Mouse (Mus musculus) embryonic facial prominence, embryonic 14.5 days (tissue): ENCODE measurements around the gene Tmem144. TPM values are rescaled to one million over a fixed set of nuclear protein-coding genes. Genes with fewer than 3 reads are reported as not detected.

ENCODE experiments used
- ATAC-seq: fragments of 200-750 bp; cut with Nextera tagmentation; 2 replicates; pipeline ENCODE4 v1.8.0; 2017; ENCODE audit warnings: low read depth, moderate number of reproducible peaks, moderate TSS enrichment
- DNase-seq: peaks from one replicate; pipeline ENCODE4 v3.0.0-alpha.2; 2015; ENCODE audit warnings: low spot score
- H3K27ac ChIP-seq: fragments of 300-500 bp; sonication (generic); replicated peaks from 2 replicates; pipeline ENCODE4 v1.5.1; 2014; ENCODE audit warnings: low read depth, mild to moderate bottlenecking, low read length, moderate library complexity
- H3K27me3 ChIP-seq: fragments of 300-500 bp; sonication (generic); replicated peaks from 2 replicates; pipeline ENCODE4 v1.6.1; 2014; ENCODE audit warnings: low read length; ENCODE audit not compliant: control insufficient read depth, insufficient read depth
- H3K36me3 ChIP-seq: fragments of 300-500 bp; sonication (generic); 2 replicates; pipeline ENCODE4 v1.6.1; 2014; ENCODE audit warnings: low read length, mixed read lengths; ENCODE audit not compliant: control insufficient read depth, insufficient read depth
- H3K4me1 ChIP-seq: fragments of 300-500 bp; sonication (generic); 2 replicates; pipeline ENCODE4 v1.6.1; 2014; ENCODE audit warnings: antibody characterized with exemption, low read length; ENCODE audit not compliant: control insufficient read depth, insufficient read depth
- H3K4me2 ChIP-seq: fragments of 300-500 bp; sonication (generic); 2 replicates; pipeline ENCODE4 v1.6.1; 2014; ENCODE audit warnings: low read depth, mild to moderate bottlenecking, low read length, moderate library complexity, mixed read lengths
- H3K4me3 ChIP-seq: fragments of 300-500 bp; sonication (generic); 2 replicates; pipeline ENCODE4 v1.5.1; 2014; ENCODE audit warnings: low read depth, mild to moderate bottlenecking, low read length
- H3K9ac ChIP-seq: fragments of 300-500 bp; sonication (generic); 2 replicates; pipeline ENCODE4 v1.6.1; 2014; ENCODE audit warnings: low read depth, mild to moderate bottlenecking, low read length, moderate library complexity, mixed read lengths
- H3K9me3 ChIP-seq: fragments of 300-500 bp; sonication (generic); 2 replicates; pipeline ENCODE4 v1.6.1; 2016; ENCODE audit warnings: low read length; ENCODE audit not compliant: control insufficient read depth
- WGBS: fragments of 180-500 bp; shearing (Covaris S2); extraction: QIAGEN DNeasy Blood & Tissue Kit; methylation state at CpG from one replicate; pipeline ENCODE4 v1.1.7; 2014; 5-methylcytosine and 5-hydroxymethylcytosine counted together
- polyA plus RNA-seq: library from polyadenylated mRNA; unstranded; fragments of >200 nt; fragmentation: Nextera tagmentation; extraction: Ambion mirVana; gene quantifications from 2 replicates; pipeline ENCODE4 v1.2.1, GENCODE M21; 2014

The Tmem144 gene
- 3.3 and 4.6 TPM in 2 replicates for polyA plus RNA-seq

DNA sequence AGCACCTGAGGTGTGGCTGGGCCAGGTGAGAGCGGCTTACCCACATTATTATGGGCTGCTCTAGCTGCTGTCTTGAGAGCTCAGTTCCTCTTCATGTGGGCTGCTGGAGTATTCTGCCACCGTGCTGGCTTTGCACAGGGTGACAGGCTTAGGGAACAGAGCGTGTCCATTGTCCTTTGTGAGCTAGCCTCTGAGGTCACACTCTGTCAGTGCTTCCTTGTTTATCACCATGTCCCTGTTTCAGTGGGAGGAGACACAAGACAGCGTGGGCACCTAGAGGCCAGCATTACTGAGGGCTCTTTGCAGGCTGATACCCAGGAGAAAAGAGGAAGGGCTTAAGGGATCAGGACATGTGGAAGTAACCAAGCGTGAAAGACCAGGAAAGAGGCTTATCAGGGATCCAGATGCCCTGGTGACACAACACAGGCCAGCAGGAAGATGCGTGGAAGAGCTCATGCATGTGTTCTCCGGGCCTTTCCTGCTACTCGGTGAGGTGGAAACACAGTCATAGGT lies at the start of gene Tmem144:
Gene Tmem144, minus strand, starts transcription at position 120 of the 513 bp plus-strand sequence.
- ATAC-seq (peak; percentile 62; the same call in 1 of the 2 replicates), DNase-seq (peak; percentile 20)
- H3K9me3 ChIP-seq = no peaks in the 10 kb centered on the region
- no peak within 1 kb of the TSS for H3K4me3 ChIP-seq
- H3K27ac ChIP-seq = no peak within 1 kb of the TSS
- no peaks in the 10 kb centered on the region for H3K4me1 ChIP-seq
- no peak within 1 kb of the TSS for H3K4me2 ChIP-seq
- H3K9ac ChIP-seq = no peak within 1 kb of the TSS
- WGBS = 55% methylated on average over 8 of the region's 8 CpGs
- H3K36me3 ChIP-seq = no peaks in the 10 kb centered on the region
- H3K27me3 ChIP-seq = no peaks in the 10 kb centered on the region

DNA sequence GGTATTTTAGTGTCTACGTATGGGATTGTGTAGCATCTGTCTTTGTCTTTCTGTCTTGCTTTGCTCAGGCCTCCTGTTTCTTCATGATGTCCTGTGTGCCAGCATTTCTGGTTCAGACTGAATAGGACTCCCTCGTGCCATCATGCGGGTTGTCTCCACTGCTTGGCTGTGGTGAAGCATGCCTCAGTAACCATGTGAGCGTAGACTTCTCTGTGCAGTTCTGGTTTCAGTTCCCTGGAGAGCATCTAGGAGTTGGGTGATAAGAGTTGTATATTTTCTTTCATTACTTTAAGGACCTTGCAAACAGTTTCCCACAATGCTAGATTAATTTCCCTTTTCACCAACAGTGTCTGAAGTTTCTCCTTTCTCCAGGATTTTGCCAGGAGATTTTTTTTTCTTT lies 49.2 kb upstream of the Tmem144 start:
- H3K4me1 ChIP-seq = peaks cover 9% of the 10 kb centered on the region; the same call in 1 of the 2 replicates
- no peaks in the 10 kb centered on the region for H3K9me3 ChIP-seq
- WGBS = 84% methylated on average over 4 of the region's 4 CpGs
- no peak overlapping the region for H3K4me3 ChIP-seq
- H3K9ac ChIP-seq = no peak overlapping the region
- ATAC-seq (no peak), DNase-seq (no peak)
- H3K36me3 ChIP-seq = no peaks in the 10 kb centered on the region
- no peaks in the 10 kb centered on the region for H3K27me3 ChIP-seq
- H3K27ac ChIP-seq = no peak overlapping the region
- no peak overlapping the region for H3K4me2 ChIP-seq

DNA sequence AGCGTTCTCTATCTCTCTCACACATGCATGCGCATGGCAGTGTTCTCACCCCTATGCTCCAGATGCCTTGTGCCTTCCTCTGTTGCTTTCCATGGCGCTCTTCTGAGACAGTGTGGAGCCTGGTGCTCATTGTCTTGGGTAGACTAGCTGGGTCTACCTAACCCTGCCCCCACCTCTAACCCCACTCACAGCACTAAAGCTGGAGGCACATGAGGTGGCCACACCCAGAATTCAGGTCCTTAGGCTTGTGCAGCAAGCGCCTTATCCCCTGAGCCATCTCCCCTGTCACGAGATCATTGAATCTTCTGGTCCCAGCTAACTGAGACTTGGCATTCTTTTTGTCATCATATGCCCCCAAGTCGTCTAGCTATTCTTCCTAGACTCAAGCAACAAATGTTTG lies 48.7 kb upstream of the Tmem144 start:
- Histone ChIP-seq H3K27ac (no peak overlapping the region), H3K9ac (no peak overlapping the region), H3K4me3 (no peak overlapping the region), H3K36me3 (no peaks in the 10 kb centered on the region), H3K4me1 (peaks cover 9% of the 10 kb centered on the region; the same call in 1 of the 2 replicates), H3K27me3 (no peaks in the 10 kb centered on the region), H3K4me2 (no peak overlapping the region), H3K9me3 (no peaks in the 10 kb centered on the region)
- no peak for ATAC-seq
- 88% methylated on average over 6 of the region's 6 CpGs for WGBS
- no peak for DNase-seq

DNA sequence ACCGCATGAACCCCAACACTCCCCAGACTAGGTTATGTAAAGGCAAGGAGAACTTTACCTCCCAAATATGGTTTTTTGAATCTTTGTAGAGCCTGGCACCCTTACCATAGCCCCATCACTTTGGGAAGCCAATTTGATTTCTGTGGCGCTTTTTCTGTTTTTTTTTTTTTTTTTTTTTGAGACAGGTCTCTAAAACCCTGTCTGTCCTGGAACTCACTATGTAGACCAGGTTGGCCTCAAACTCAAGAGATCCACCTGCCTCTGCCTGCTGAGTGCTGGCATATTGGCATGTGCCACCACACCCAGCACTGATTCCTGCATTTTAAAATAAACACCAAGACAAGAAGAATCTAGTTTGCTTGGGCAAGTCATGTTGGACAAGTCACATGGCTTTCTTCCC lies 47.9 kb upstream of the Tmem144 start:
- WGBS = 100% methylated on average over 2 of the region's 2 CpGs
- H3K4me3 ChIP-seq = no peak overlapping the region
- no peaks in the 10 kb centered on the region for H3K9me3 ChIP-seq
- no peak overlapping the region for H3K27ac ChIP-seq
- no peak overlapping the region for H3K9ac ChIP-seq
- no peaks in the 10 kb centered on the region for H3K27me3 ChIP-seq
- H3K4me1 ChIP-seq = peaks cover 9% of the 10 kb centered on the region; the same call in 1 of the 2 replicates
- ATAC-seq (no peak), DNase-seq (no peak)
- no peaks in the 10 kb centered on the region for H3K36me3 ChIP-seq
- H3K4me2 ChIP-seq = no peak overlapping the region

DNA sequence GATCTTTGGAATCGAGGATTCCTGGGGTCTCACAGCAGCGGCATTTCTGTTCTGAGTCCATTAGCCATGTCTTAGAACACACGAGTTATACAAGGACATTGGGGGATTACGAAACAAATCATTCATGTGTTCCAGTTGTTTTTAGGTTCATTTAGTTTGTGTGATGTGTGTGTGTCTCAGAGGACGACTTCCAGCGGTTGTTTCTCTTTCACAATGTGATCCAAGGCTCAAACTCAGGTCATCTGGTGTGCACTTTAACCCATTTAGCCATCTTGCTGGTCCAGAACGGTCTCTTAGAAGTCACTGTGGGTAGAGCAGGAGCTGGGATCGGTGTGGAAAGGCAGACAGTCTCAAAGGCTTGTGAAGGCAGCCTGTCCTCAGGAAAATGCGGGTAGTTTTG lies 47.3 kb upstream of the Tmem144 start:
- H3K27me3 ChIP-seq = no peaks in the 10 kb centered on the region
- no peak for DNase-seq
- no peak overlapping the region for H3K4me3 ChIP-seq
- H3K4me2 ChIP-seq = no peak overlapping the region
- H3K9ac ChIP-seq = no peak overlapping the region
- H3K9me3 ChIP-seq = no peaks in the 10 kb centered on the region
- ATAC-seq = no peak
- H3K4me1 ChIP-seq = peaks cover 9% of the 10 kb centered on the region; the same call in 1 of the 2 replicates
- no peak overlapping the region for H3K27ac ChIP-seq
- H3K36me3 ChIP-seq = no peaks in the 10 kb centered on the region
- WGBS = 84% methylated on average over 9 of the region's 9 CpGs

DNA sequence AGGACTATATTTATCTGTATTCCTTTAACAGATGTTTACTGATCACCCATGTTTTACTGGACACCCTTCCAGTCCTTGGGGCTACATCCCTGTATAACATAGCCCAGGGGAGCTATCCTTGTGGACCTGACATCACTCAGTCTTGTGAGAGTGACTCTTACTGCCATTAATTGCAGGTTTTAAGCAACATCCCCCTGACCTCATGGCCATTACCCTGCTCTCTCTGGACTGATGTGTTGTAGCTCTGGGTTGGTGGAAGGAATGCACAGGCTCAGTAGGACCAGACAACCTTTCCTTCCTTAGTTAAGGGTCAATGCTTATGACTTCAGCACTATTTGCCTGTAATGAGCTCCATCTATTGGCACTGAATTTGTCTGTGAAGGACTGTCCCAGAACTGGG lies 45.9 kb upstream of the Tmem144 start:
- H3K9ac ChIP-seq = no peak overlapping the region
- H3K4me2 ChIP-seq = no peak overlapping the region
- no peak overlapping the region for H3K4me3 ChIP-seq
- H3K27ac ChIP-seq = no peak overlapping the region
- no peaks in the 10 kb centered on the region for H3K27me3 ChIP-seq
- no peaks in the 10 kb centered on the region for H3K9me3 ChIP-seq
- no peaks in the 10 kb centered on the region for H3K36me3 ChIP-seq
- ATAC-seq (no peak), DNase-seq (no peak)
- H3K4me1 ChIP-seq = peaks cover 9% of the 10 kb centered on the region; the same call in 1 of the 2 replicates

DNA sequence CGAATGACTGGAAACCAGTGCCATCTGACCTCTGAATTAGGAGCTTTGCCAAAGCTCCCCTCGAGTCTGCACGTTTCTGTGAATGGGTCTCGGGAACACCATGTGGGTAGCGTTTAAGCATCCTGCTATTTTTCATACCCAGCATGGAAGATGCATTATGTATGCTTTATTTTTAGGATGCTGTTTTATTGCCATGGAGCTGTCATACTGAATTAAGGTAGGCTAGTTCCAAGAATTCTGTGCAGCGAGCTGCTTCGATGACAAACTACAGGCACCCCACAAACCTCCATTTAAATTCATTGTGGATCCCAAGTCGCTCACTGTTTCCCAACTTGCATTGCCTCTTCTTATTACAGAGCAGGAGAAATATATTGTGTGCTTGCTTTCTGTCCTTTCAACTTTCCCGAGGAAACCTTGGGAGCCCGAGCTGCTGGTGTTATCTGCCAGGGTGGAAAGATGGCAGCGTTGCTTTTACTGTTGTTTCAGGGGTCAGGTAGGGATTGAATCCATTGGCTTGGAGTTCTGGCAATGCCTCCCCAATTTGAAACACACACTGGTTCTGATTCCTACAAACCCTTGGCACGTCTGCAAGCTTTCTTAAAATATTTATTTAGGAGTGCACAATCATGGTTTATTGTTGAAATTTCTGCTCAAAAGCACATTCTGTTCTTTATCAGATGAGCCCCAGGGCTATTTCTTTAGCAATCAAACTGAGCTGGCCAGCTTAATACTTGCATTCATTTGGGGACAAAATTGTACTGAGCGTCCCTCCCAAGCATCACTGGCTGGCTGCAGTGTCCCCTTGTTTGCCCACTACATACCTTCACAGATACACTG lies 45.2 kb upstream of the Tmem144 start:
- 60% methylated on average over 13 of the region's 13 CpGs for WGBS
- ATAC-seq (no peak), DNase-seq (peak; percentile 63)
- Histone ChIP-seq H3K9ac (no peak overlapping the region), H3K4me2 (no peak overlapping the region), H3K4me1 (peaks cover 9% of the 10 kb centered on the region; the same call in 1 of the 2 replicates), H3K27me3 (no peaks in the 10 kb centered on the region), H3K4me3 (no peak overlapping the region), H3K36me3 (no peaks in the 10 kb centered on the region), H3K27ac (peak overlapping the region; percentile 52; the same call in 1 of the 2 replicates), H3K9me3 (no peaks in the 10 kb centered on the region)

DNA sequence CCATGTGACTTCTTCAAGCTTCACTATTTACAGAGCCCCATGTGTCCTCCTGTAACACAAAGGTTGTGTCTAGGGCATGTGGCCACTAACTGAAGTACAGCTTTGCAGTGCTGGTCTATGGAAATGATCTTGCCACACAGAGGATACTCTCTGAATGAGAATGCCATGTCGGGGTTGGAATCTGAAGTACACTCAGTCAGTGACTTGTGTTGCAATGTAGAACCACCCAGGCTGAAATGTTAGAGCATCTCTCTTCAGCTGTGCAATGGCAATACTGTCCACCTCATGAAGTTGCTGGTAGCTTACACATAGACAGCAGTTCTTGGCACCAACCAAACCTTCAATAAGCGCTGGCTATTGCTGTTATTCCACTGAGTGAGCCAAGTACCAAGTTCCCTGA lies 35.4 kb upstream of the Tmem144 start:
- ATAC-seq (no peak), DNase-seq (no peak)
- peak overlapping the region; percentile 45; the same call in 1 of the 2 replicates for H3K4me2 ChIP-seq
- no peaks in the 10 kb centered on the region for H3K27me3 ChIP-seq
- no peak overlapping the region for H3K4me3 ChIP-seq
- H3K27ac ChIP-seq = no peak overlapping the region
- peaks cover 4% of the 10 kb centered on the region; the same call in 1 of the 2 replicates for H3K4me1 ChIP-seq
- WGBS = 84% methylated on average over 2 of the region's 2 CpGs
- H3K36me3 ChIP-seq = no peaks in the 10 kb centered on the region
- H3K9me3 ChIP-seq = no peaks in the 10 kb centered on the region
- no peak overlapping the region for H3K9ac ChIP-seq
